Mouse (Mus musculus) cerebellum, adult 11-12 months (tissue): ENCODE measurements around the gene Wdr37.
"Not testable (repeated sequence)": the region's sequence is repeated elsewhere in the genome, so short reads cannot be mapped to it uniquely, and the experiment has no call there.

Experiments used
- DNase-seq: peaks from one replicate; pipeline ENCODE4 v3.0.0; 2022

The Wdr37 gene

DNA sequence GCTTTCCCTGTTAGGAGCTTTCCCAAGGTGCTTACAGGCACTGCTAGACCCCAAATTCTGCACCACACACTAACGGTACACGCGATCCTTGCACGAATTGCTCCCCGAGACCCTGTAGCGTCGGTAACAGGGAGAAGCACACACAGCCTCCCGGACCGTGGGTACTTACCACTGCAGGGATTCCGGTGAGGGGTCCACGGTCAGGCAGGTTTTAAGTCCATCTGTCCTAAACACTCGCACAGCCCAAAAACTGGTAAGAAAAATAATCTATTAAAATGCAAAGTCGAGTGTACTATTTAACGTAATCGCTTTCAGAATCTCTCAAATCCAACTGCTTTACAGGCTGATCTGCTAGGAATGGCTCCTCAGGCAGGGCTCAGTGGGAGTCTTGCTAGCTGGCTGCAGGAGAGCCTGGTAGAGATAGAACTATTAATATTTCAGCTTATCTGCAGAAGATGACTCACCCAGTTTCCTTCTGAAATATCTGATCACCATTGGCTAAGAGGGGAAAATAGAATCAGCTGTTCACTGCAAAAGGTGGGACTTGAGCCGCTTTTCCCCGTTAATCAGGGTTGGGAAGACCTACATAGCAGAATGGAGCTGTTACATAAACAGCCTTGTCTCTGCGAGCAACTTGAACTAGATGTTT is at the start of gene Wdr37:
Gene Wdr37 (minus strand): TSS at position 596 of the 649 bp plus-strand sequence.
- peak; percentile 76 for DNase-seq

DNA sequence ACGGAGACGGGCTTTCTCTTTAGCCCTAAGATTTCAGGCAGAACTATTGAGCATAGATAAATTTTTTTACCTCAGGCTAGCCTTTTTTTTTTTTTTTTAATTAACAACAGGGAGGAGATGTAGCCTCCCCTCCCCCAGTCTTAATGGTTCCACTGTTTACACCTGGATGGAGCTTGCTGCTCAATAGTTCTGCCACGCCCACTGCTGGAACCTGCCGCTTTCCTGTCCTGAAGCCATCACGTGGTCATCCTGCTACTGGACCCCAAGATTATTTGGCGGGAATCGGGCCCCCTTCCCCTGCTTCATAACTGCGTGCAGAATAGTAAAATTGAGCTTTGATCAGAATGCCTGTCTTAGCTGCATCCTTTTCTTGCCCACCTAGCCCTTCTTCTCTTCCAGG is 42.2 kb upstream of the Wdr37 start:
- not testable (repeated sequence) for DNase-seq

DNA sequence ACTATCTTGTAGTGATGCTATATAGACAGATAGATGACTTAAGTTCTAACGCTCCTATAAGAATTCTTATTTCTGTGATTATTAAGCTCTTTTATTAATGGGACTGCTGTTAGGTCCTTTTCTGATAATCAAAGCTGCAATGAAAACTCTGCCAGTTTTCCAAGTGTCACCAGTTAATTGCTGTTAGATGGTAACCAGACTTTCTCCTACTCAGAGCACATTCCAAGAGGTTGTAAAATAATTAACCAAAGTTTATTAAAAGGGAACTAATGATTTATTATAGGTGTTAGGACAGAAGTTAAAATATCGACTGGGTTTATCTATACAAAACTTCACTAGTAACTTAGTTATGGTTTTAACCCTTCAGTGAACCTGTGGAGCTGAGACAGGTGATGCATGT is 34.3 kb upstream of the Wdr37 start:
- DNase-seq: not testable (repeated sequence)

DNA sequence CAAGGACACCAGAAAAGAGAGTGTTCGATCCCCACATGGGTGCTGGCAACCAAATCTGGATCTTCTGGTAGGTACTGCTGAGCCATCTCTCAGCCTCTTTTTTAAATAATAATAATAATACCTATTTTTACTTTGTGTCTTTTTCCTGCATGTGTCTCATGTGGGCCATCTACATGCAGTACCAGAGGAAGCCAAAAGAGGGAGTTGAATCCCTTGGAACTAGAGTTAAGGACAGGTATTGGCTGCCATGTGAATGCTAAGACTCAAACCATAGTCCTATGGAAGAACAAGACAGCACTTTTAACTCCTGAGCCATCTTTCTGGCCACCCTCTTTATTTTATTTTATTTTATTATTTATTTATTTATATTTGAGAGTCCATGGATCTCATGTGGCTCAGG is 16.9 kb upstream of the Wdr37 start:
- DNase-seq: no peak

DNA sequence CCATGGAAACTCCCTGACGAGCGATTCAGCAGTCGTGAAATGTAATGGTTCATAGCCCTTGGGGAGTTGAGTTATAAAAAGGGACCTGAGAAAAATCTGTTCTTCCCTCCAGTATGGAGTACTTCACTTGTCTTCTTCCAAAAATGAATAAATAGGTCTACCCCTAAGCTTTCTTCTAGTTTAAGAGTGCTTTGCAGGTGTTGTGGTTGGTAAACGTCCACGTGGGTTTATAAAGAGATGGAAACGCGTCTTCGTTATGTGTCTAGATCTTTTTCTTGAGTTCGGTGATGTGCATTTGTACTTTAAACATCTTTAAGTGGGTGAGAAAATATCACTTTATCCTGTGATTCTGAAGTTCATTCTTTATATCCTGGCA is 14.5 kb upstream of the Wdr37 start:
- no peak for DNase-seq

DNA sequence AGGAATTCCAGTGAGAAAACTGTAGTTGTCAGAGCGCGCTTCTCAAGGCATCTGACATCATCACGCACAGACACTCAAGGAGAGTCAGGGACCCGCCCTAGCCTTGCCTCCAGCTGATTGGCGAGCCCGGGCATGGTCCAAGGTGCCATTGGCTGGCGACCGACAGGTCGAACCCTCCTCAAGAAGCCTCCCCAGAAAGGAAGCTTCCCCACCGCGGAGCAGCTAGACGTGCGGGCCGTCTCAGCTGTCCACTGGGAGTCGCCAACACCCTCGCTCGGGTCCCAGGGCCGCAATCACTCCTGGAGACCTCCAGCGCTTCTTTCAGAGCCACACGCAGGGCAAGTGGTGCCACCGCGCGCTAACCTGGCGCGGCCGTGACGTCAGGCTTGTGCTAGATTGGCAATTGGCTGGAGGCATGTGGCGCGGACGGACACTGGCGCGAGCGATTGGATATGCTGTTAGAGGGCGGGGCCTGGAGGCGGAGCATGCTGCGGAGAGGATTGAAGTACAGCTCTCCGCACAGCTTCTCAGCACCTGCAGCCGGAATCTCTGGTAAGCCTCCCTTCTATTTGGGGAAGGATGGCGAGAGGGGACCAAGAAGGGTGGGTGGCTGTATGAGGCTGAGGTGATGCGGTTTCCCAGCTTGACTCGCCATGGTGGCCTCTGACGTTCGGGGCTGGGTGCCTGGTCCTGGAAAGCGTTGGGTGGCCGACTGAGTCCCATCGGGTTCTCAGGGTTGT is 13.9 kb upstream of the Wdr37 start, which contains the start of gene Idi1:
Gene Idi1 (plus strand): TSS at position 57 of the 740 bp plus-strand sequence.
- DNase-seq: peak; percentile 97

DNA sequence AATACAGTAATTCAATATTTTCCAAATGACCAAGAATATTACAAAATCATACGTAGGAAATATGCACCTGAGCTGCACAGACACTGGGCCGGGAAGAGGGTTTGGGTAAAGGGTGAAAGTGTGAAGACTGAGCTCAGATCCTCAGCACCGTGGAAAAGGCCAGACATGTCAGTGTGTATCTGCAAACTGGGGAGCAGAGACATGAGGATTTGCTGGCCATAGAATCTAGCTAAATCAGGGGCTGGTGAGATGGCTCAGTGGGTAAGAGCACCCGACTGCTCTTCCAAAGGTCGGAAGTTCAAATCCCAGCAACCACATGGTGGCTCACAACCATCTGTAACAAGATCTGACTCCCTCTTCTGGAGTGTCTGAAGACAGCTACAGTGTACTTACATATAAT is 12.2 kb upstream of the Wdr37 start:
- not testable (repeated sequence) for DNase-seq

DNA sequence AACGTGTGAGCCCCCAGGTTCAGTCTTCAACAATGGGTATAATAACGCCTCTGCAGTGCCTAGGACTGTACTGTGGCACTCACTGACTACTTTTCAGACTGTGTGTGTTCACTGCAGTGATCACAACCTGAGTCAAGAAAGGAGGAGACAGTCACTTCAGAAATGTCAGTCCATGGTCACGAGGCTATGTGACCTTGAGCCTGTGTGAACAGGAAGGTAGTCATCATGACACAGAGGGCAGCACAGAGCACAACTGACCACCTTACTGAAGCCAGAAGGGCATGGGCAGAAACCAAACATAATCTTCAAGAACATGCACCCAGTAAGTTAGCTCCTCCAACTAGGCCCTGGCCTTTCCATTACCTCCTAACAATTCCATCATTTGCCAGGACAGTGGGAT is 9.9 kb upstream of the Wdr37 start:
- no peak for DNase-seq

DNA sequence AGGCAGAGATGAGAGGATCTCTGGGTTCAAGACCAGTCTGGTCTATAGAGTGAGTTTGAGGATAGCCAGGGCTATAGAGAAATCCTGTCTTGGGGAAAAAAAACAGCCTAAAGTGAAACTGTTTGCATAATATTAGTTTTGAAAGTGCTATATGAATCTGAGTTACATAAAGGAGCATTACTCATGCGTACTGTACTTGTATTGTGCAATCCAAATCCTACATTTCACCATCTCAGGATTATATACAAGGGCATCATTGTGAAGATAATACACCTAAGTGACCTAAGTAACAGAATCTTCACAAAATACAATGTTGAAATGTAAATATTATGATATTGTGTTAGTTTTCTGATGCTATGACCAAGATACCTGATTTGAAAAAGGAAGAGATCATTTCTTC is 2.1 kb upstream of the Wdr37 start:
- no peak for DNase-seq

DNA sequence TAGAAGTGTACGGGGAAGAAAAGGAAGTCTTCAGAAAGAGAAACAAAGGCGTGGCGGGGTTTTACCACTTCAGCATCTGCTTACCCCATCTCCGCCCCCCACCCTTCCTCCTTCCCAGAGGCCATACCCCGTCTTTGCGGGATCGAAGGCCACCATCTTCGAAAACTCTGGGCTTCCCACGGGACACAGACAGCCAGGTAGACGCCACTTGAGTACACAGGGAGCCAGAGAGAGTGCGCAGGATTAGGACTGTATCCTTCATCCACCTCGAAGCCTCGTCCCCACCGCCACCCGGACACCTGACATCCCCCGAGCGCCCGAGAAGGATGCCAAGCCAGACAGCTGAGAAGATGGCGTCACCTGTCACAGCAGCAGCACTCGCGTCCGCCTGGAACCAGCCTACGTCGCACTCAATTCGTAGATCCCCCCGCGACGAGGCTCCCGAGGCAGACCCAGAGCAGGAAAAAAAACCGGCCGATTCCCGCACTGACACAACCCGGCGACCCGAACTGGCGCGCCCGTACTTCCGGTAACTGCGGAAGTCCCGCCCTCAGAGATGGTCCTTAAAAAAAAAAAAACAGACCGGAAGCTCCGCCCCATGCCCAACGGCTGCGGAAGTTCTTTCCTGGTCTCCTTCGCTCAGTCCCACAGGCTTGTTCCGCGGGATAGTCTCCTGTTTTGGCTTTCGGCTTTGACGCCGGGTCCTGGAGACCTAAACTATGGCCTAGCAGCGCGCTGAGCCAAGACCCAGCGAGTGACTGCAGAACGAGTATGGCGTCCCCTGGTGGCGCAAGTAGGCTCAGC is 997 bp downstream of the Wdr37 start:
- DNase-seq: peak; percentile 95

DNA sequence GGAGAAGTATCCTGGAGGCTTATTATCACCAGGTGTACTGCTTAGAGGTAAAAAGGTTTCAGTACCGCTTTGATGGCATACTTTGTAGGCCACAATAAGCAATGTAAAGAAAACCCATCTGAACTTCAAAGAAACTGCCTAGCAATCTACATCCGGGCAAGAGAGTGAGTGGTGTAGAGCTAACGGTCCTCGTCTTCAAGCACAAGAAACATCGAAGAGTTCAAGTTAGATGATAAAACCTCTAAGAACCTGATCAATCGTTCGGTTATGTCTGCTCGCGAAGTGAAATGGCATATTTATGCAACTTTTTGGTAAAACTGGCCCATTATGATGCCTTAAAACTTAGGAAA is 1.6 kb downstream of the Wdr37 start:
- DNase-seq: no peak

DNA sequence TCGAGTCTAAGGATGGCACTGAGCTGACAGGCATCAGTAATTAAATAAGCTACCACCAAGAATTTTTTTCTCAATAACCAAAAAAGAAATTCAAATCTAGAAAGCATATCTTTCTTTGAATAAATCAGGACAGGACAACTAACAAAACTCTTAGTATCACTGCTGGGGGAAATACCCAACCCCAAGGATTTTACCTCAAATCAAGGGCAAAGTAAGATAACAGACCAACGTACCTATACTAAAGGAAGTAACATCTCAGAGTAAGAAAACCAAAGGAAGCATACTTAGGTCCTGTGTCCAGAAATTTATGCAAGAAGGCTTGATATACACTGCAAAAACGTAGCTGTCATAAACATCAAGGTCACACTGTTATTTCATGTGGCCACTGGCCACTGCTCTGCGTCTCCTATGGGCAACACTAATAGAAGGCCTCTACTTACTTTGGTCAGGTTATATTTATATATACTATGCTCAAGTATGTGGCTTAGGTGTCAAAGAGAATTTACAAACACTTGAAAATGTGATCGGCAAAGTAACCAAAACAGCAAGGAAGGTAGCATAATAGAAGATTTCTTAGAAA is 2.0 kb downstream of the Wdr37 start:
- no peak for DNase-seq

DNA sequence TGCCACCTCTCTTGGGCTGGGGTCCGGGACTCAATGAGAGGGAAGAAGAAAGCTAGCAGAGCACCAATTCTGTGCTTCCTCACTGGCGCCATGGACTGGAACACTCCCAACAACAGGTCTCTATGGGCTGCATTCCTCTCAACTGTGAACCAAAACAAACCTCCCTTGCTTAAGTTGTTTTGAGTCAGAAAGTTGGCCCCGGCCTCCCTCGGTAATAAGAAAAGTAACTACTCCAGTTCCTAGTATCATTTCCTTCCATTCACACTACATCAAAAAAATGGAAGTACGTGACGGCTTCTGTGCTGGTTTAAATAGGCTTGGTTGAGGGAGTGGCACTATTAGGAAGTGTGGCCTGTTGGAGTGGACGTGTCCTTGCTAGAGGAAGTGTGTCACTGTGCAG is 5.1 kb downstream of the Wdr37 start:
- no peak for DNase-seq

DNA sequence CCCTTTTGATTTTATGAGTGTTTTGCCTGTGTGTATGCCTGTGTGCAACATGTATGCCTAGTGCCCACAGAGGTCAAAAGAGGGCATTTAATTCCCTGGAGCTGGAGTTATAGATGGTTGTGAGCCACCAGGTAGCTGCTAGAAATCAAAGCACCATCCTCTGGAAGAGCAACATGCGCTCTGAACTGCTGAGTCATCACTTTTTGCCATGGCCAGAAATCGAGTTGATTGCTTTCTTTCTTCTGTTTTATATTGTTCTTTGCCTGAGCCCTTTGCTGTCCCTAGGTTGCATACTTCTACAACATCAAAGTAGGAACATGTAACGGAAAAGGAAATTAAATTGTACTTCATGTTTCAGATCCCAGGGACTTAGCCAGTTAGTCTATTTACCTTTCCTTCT is 6.7 kb downstream of the Wdr37 start:
- no peak for DNase-seq

DNA sequence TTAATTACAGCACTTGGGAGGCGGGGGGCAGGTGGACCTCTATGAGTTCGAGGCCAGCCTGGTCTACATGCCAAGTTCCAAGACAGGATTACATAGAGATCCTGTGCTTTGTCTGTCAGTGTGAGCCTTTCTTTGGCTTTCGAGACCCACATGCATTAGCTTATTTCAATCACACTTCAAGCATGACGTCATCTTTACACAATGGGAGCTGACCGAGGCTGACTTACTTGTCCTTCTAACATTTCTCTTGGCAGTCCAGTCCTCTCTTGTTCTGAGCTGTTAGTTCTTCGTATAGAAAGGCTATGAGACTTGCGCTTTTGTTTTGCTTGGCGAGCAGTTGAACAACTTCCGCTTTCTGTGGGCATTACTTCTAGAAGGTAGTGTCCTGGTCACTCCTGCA is 10.8 kb downstream of the Wdr37 start:
- no peak for DNase-seq

DNA sequence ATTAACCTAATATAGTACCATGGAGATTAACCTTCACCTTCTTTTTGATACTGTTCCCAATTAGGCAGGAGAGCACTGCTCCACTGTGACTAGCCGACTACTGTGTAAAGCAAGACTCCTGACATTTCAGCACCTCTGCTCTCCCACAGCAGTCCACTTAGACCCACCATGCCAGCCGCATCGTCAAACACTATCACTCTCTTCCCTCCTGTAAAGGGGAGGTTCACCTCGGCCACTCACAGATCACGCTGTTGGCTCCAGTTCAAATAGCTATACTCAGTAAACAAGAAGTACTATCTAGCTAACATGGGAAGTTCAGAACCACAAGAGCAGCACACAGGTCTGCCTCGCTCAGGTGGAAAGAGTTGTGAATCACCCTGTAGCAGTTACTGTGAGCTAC is 13.3 kb downstream of the Wdr37 start:
- DNase-seq: no peak

DNA sequence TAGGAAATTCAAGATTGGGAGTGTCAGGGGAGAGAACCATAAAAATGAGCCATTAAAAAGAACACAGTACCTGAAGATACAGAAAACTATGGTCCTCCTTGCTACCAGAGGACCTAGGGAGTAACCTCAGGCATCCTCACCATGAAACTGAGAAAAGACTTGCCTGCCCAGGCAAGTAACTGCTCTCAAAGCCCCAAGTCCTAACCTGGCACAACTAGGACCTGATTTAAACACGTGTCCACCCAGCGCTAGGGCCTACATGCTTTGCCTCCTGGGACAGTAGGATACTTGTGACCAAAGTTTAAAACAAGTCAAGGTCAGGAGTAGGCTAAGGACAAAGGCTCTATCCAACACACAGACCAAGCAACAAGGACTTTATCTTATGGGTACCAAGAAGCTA is 16.9 kb downstream of the Wdr37 start:
- DNase-seq: no peak

DNA sequence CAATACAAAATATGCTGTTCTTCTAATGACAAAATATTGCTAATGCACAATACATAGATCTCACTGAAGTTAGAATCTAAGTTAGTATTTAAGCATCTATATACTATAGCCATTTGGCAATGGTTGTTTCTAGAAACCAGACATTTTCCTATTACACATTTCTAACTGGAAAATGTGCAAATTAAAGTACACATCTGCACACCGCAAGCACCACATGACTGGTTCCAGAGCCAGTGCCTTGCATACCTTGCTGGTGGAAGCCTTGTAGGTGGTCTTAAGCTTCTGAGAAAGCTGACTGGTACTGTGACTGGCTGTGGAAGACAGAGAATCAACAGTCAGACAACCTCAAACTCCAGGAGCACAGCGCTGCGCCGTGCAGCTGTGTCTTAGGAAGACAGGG is 18.3 kb downstream of the Wdr37 start:
- no peak for DNase-seq

DNA sequence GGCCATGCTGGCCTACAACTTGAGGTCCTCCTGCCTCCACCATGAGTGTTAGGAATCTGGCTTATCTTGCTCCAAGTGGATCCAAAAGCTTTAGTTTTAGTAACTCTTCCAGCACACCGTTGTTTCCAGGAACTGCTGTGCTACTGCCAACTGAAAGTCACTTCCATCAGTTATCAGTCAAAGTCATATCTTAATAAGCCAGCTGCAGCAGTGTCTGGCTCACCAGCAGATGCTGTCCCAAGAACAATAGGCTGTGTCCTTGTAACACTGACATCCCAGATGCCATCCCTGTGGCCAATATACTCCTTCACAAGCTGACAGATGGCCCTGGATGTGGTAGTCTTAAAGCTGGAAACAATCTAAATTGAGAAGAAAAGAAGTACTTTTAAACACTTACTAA is 22.4 kb downstream of the Wdr37 start:
- DNase-seq: no peak

DNA sequence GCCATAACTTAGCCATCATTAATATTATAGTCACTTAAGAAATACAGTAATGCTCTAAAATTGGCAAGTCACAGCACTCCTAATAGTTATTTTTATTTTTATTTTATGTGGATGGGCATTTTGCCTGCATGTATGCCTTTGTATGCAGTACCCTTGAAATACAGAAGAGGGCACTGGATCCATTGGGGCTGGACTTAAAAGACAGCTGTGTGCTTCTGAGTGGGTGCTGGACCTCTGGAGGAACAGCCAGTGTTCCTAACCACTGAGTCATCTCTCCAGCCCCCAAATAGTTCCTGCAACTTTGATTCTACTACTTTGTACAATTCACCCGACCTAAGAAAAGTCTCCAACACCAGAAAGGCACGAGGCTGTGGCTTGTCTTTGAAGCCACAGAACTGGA is 24.0 kb downstream of the Wdr37 start:
- DNase-seq: no peak

DNA sequence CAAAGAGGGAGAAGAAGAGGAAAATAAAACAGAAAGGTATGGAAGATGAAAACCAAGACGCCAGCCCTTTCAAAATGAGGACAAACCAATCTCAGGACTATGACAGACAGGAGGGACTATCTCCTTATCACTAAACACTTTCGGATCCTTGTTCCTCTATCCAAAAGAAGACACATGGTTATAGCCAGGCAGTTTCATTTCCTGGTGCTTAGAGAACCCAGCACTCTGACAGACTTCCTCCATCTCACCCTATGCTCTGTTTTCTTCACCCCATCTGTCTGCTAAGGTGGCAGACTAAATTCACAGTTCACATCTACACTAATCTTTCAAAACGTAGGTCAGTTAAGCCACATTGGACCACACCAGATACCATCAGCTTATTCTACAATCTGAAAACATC is 29.4 kb downstream of the Wdr37 start:
- no peak for DNase-seq

DNA sequence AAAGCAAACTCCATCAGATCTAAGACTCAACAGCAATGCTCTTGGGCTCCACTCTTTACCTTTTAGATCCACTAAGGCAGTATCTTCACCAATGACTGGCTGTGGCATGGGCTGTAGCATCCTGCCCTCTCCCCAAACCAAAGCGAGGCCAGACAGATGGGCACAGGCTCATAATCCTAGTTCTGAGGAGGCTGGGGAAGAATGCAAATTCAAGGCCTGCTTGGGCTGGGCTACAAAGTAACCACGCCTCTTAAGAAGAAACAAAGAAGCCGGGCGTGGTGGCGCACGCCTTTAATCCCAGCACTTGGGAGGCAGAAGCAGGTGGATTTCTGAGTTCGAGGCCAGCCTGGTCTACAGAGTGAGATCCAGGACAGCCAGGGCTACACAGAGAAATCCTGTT is 29.9 kb downstream of the Wdr37 start:
- DNase-seq: not testable (repeated sequence)

DNA sequence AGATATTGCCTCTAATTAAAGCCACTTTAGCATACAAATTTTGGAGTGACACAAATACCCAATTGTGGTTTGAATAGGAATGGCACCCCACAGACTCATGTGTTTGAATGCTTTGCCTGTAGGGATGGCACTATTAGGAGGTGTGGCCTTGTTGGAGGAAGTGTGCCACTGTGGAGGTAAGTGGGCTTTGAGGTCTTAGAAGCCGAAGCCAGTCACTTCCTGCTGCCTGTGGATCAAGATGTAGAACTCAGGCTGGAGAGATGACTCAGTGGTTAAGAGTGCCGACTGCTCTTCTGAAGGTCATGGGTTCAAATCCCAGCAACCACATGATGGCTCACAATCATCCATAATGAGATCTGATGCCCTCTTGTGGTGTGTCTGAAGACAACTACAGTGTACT is 30.8 kb downstream of the Wdr37 start:
- DNase-seq: no peak

DNA sequence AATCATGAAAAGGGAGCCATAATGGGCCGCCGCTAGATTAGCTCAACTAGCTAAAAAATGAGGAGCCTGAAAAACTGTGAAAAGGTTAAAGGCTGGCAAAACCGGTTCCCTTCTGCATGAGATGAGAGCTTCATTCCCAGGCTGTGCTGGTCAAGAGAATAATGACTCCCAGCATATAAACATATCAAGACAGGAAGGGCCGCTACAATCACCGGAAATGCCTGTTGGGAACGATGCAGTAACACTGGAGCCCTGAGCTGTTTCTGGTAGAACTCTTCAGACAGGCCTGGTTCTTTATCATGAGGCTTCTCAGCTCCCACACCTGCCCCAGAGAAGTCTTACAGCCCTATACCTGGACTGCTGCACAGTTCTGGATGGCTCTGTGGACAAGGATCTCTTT is 31.8 kb downstream of the Wdr37 start:
- no peak for DNase-seq
